Mouse (Mus musculus): ENCODE results near the gene AW549877. TPM values are rescaled to one million over a fixed set of nuclear protein-coding genes. Genes with fewer than 3 reads are reported as not detected.
A peak's percentile ranks its signal among the peaks of the same experiment; 100 is the strongest.

AW549877 gene
- 41.3 and 52.2 TPM in 2 replicates for polyA plus RNA-seq (2016; fragmentation: Nextera tagmentation; extraction: Ambion mirVana)

DNA sequence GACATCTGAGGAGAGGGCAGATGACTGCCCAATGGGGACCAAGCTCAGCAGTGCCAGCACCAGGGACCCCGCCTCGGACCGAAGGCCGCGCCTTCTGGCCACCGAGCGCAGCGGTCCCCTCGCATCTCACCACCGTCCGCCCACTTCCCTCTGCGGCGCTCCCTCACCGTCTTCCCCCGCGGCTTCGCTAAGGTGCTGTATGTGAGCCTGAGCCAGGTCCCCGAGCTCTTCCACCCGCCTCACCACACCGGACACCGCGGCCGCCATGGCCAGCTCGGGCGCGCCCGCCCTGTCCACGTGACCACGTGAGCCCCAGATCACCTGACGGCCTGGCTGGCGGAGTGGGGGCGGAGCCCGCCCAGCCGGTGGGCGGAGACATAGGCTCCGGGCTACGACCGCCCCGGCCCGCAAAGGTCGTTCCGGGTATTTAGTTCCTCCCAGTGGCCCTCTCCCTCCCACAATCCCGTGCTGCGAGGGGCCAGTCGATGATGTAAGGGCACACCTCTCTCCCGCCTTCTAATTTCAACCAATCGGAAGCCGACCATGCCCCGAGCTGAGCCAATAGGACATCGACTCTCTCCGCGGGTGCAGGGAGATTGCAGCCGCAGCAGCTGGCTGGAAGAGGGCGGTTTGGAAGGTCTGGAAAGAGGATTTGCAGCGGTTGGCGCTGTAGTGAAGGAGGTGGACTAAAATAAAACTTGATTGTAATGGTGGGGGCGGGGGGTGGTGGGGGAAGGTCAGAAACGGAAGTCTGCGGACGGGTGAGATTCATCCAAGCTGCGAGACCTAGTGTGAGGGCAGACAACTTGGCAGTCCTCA lies at the start of gene AW549877:
Gene AW549877 (minus strand): TSS at position 297 of the 819 bp plus-strand sequence.
- Histone ChIP-seq H3K36me3 (peaks cover 16% of the 10 kb centered on the region), H3K4me3 (peak within 1 kb of the TSS; percentile 74), H3K9me3 (replicated peaks) (no peaks in the 10 kb centered on the region), H3K4me1 (peaks cover 23% of the 10 kb centered on the region), H3K27ac (replicated peaks) (peak within 1 kb of the TSS; percentile 96), H3K27me3 (ENCODE audit: low read depth, poor library complexity, severe bottlenecking) (no peaks in the 10 kb centered on the region)
- DNase-seq (ENCODE audit: low spot score), result peak; percentile 98
- under 1% methylated on average over 59 of the region's 61 CpGs for WGBS

DNA sequence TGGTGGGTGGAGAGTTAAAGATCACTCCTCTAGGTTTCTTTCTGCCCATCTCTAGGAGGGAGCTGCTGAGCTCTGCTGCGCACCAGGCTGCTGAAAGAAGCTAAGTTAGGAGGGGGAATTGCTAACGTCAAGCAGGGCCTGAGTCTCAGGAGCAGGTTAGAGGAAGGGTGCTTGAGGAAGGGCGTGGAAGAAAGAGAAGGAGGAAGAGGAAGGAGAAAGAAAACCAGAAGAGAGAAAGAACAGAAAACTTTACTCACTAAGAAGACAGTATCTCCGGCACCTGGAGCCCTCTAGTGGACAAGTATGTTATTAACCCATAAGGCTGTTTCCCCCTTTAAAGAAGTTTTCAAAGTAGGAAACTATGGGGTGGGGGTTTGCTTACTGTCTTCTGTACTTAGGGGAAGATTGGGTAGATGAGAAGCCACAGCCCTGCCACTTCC lies 47.5 kb upstream of the AW549877 start:
- Histone ChIP-seq H3K27me3 (ENCODE audit: low read depth, poor library complexity, severe bottlenecking) (no peaks in the 10 kb centered on the region), H3K4me3 (no peak overlapping the region), H3K4me1 (no peaks in the 10 kb centered on the region), H3K27ac (replicated peaks) (no peak overlapping the region), H3K36me3 (peaks cover 21% of the 10 kb centered on the region), H3K9me3 (replicated peaks) (no peaks in the 10 kb centered on the region)
- WGBS, result 28% methylated on average over 4 of the region's 4 CpGs
- DNase-seq (ENCODE audit: low spot score), result no peak

DNA sequence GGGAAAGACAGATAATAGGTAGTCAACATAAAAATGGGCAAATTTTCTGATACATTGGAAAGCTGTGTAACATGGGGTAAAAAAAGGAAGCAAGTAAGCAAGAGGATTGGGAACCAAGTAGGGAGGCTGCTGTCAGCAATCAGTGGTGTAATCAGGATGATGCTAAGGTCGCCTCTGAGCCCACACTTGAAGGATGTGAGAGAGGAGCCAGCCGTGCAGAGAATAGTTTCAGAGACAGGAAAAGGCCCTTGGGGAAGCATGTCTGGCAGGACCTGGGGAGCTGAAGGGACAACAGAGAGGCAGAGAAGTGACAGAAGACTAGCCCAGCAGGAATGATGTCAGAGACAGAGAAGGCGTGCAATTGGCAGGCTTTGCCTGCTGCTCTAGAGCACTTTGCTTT lies 46.9 kb upstream of the AW549877 start:
- 75% methylated on average over 3 of the region's 3 CpGs for WGBS
- Histone ChIP-seq H3K36me3 (peaks cover 25% of the 10 kb centered on the region), H3K9me3 (replicated peaks) (no peaks in the 10 kb centered on the region), H3K4me3 (no peak overlapping the region), H3K4me1 (no peaks in the 10 kb centered on the region), H3K27me3 (ENCODE audit: low read depth, poor library complexity, severe bottlenecking) (no peaks in the 10 kb centered on the region), H3K27ac (replicated peaks) (no peak overlapping the region)
- DNase-seq (ENCODE audit: low spot score), result no peak

DNA sequence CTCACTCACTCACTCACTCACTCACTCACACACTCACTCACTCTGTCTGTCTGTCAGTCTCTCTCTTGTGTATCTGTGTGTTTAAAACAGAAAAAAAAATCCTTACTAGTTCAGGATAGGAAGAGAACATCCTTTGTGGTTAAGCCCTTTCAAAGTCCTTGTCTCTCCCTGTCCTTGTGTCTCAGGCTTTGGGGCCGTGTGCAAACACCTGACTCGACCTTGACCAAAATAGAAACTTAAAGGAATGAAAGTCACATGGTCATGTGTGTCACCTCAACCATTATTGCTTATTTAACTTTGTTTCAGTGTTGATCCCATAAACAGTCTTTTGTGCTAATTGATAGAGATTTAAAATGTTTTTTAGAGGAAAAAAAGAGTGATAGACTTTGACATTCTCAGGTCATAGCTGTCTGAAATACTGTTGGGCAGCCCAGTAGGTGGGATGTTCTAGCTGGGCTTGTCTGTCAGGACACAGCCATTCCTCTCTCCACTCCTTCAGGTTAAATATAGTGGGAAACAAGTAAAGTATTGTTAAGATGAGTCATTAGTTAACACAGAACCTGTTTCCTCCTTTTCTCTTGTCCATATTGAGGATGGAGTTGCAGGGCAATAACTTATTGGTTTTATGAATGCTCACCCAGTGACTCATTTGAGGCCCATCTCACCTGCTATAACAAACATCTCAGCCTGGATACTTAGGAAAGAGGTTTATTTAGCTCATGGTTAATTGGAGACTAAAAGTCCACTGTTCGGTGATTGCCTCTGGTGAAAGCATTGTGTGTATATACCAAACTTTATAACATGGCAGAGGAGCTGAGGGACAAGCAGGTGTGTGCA lies 37.8 kb upstream of the AW549877 start:
- Histone ChIP-seq H3K36me3 (peaks cover 31% of the 10 kb centered on the region), H3K27ac (replicated peaks) (no peak overlapping the region), H3K4me1 (no peaks in the 10 kb centered on the region), H3K4me3 (no peak overlapping the region), H3K9me3 (replicated peaks) (no peaks in the 10 kb centered on the region), H3K27me3 (ENCODE audit: low read depth, poor library complexity, severe bottlenecking) (peaks cover 6% of the 10 kb centered on the region)
- DNase-seq (ENCODE audit: low spot score), result no peak
- WGBS, result 91% methylated on average over 3 of the region's 3 CpGs

DNA sequence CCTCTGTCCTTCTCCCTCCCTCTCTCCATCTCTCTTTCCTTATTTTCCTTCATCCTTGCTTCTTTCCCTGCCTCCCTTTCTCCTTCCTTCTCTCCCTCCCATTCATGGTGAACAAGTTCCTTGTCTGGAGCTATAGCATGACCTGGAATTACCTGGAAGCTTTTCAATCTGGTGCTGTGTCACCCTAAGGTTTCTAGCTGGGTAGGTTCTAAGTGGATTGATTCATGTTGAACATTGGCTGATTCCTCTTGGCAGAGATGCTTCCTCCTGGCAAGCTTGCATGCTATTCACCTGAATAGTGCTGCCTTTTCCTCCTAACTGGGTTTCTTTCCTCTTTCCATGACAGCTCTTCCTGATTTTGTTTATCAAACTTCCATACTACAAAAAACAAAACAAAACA lies 33.4 kb upstream of the AW549877 start:
- no peak overlapping the region for H3K4me3 ChIP-seq
- peaks cover 22% of the 10 kb centered on the region for H3K27me3 ChIP-seq (ENCODE audit: low read depth, poor library complexity, severe bottlenecking)
- H3K4me1 ChIP-seq, result peaks cover 22% of the 10 kb centered on the region
- H3K9me3 ChIP-seq (replicated peaks), result no peaks in the 10 kb centered on the region
- H3K27ac ChIP-seq (replicated peaks), result no peak overlapping the region
- H3K36me3 ChIP-seq, result no peaks in the 10 kb centered on the region
- DNase-seq (ENCODE audit: low spot score), result no peak

DNA sequence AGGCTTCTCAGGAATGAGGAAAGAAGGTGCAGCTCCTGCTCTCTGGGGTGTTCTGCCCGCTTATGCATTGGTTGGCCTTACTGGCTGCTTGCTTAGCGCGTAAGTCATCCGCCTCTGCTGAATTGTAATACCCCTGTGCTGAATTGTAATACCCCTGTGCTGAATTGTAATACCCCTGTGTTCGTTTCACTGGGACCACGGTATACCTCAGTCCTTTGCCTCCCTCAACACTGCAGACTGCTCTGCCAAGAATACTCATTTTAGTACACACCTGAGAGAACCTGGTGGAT lies 32.8 kb upstream of the AW549877 start:
- 82% methylated on average over 6 of the region's 6 CpGs for WGBS
- no peak for DNase-seq (ENCODE audit: low spot score)
- H3K9me3 ChIP-seq (replicated peaks), result no peaks in the 10 kb centered on the region
- 0 out of 2 replicates have a peak overlapping the region, but pooled peaks have one; percentile 81 for H3K4me3 ChIP-seq
- H3K27ac ChIP-seq (replicated peaks), result no peak overlapping the region
- peaks cover 22% of the 10 kb centered on the region for H3K27me3 ChIP-seq (ENCODE audit: low read depth, poor library complexity, severe bottlenecking)
- H3K36me3 ChIP-seq, result no peaks in the 10 kb centered on the region
- peaks cover 22% of the 10 kb centered on the region for H3K4me1 ChIP-seq

DNA sequence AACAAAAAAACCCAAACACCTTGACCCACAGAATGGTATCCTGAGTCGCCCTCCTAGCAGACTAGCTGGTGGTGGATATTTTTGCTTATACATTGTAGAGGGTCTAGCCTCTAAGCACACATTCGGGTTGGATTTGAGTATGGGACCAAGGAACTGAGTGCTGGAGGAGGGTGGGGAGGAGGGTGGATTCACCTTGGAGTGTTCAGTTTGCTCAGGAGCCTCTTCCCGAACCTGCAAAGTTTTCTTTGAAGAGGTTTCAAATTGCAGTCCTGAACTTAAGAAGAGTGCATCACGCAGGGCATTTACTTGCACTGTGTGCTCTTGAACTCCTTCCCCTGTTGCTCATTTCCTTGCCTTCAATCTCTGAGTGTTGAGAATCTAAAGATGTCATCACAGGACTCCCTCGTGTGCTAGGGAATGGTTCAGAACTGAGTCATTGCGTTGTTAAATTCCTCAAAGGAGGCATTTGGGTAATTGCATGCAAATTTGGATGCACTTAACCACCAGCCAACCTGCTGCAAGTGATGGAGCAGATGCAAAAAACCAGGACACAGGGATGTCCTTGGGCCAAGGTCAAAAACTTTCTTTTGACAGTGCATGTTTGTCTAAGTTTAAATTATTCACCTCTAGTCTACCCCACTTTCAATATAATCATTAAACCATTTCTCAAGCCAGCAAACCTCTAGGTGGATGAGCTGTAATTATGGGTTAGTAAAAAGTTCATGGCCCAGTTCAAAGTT lies 32.3 kb upstream of the AW549877 start:
- Histone ChIP-seq H3K4me3 (peak overlapping the region; percentile 81), H3K36me3 (no peaks in the 10 kb centered on the region), H3K4me1 (peaks cover 22% of the 10 kb centered on the region), H3K9me3 (replicated peaks) (no peaks in the 10 kb centered on the region), H3K27ac (replicated peaks) (peak overlapping the region; percentile 91), H3K27me3 (ENCODE audit: low read depth, poor library complexity, severe bottlenecking) (peaks cover 22% of the 10 kb centered on the region)
- WGBS, result 16% methylated on average over 6 of the region's 6 CpGs
- no peak for DNase-seq (ENCODE audit: low spot score)

DNA sequence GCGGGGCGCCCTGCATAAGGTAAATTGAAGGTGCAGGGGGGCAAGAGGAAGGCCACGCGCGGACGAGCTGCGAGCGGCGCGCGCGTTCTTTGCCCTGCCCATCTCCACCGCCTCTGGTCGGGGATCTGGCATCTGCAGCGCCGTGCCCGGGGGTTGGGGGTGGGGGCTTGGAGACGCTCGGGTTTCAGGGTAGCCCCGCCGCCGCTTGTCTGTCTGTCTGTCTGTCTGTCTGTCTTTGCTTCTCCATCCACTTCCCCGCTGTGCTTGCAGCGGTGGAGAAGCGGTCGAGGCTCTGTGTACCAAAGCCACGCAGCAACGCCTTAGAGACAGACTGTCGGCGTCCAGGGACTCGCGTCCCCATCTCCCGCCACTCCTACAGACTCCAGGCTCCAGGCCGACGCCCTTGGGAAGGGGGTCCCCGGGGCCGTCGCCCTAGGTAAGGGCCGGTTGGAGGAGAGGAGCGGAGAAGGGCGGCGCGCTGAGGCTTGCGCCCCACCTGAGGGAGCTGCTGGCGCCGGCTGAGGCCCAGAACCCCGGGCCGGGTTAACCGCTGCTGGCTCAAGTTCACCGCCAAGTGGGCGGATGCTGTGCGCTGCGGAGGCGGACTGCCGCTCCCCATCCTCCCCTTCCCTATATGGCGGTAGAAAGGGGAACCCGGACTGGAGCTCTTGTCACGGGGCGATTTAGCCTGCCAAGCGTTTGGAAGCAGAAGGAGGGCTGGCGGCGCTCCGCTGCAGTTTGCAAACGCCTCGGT lies 31.5 kb upstream of the AW549877 start:
- peak; percentile 78 for DNase-seq (ENCODE audit: low spot score)
- Histone ChIP-seq H3K4me3 (peak overlapping the region; percentile 81), H3K36me3 (no peaks in the 10 kb centered on the region), H3K4me1 (peaks cover 22% of the 10 kb centered on the region), H3K9me3 (replicated peaks) (no peaks in the 10 kb centered on the region), H3K27ac (replicated peaks) (peak overlapping the region; percentile 91), H3K27me3 (ENCODE audit: low read depth, poor library complexity, severe bottlenecking) (peaks cover 22% of the 10 kb centered on the region)
- WGBS, result under 1% methylated on average over 65 of the region's 65 CpGs

DNA sequence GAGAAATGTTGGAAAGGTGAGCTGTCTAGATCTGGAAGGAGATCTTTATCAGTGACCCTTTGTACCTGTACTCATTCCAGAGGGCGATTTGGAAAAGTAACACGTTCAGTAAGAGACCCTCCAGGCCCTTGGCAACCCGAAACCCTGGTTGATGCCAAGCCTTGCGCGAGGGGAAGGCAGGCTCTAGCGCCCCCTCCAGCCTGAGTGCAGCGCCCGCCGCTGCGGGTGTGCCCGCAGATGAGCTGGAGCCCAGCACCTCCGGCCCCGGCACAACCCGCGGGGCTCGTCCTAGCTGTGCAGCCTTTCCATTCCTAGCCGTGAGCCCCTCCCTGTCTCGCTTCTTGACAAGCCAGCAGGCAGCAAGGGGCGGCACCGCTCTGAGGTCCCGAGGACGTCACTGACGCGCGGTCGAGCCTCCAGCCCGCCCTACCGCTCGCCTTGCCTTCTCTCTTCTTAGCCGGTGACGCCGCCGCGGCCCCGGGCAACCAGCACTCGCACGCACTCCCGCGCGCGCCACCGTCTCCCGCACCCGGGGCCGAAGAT lies 30.8 kb upstream of the AW549877 start, which contains the start of gene Oxct1:
Gene Oxct1 (plus strand): TSS at position 153 of the 543 bp plus-strand sequence.
- Histone ChIP-seq H3K4me1 (peaks cover 22% of the 10 kb centered on the region), H3K36me3 (no peaks in the 10 kb centered on the region), H3K4me3 (peak within 1 kb of the TSS; percentile 81), H3K27me3 (ENCODE audit: low read depth, poor library complexity, severe bottlenecking) (peaks cover 22% of the 10 kb centered on the region), H3K9me3 (replicated peaks) (no peaks in the 10 kb centered on the region), H3K27ac (replicated peaks) (peak within 1 kb of the TSS; percentile 91)
- peak; percentile 88 for DNase-seq (ENCODE audit: low spot score)
- under 1% methylated on average over 45 of the region's 45 CpGs for WGBS

DNA sequence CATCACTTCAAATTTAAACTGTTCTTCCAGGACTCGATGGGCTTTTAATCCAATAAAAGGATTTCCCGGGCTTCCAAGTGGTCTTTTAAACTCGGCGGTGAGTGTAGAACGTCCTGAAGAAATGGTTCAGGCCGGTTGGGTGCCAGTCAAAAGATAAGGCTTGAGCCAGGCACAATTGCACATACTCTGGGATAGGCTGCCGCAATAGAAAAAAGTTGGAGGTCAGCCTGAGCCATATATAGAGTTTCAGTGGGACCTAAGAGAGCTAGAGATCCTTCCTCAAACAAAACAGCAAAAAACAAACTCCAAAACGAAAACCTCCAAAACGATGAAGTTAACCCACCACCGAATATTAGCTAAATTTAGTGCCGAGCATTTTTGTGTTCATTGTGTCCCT lies 30.0 kb upstream of the AW549877 start:
- WGBS, result 51% methylated on average over 11 of the region's 11 CpGs
- Histone ChIP-seq H3K4me3 (peak overlapping the region; percentile 81; the same call in 1 of the 2 replicates), H3K27ac (replicated peaks) (no peak overlapping the region), H3K27me3 (ENCODE audit: low read depth, poor library complexity, severe bottlenecking) (peaks cover 22% of the 10 kb centered on the region), H3K36me3 (no peaks in the 10 kb centered on the region), H3K9me3 (replicated peaks) (no peaks in the 10 kb centered on the region), H3K4me1 (peaks cover 22% of the 10 kb centered on the region)
- DNase-seq (ENCODE audit: low spot score), result no peak

DNA sequence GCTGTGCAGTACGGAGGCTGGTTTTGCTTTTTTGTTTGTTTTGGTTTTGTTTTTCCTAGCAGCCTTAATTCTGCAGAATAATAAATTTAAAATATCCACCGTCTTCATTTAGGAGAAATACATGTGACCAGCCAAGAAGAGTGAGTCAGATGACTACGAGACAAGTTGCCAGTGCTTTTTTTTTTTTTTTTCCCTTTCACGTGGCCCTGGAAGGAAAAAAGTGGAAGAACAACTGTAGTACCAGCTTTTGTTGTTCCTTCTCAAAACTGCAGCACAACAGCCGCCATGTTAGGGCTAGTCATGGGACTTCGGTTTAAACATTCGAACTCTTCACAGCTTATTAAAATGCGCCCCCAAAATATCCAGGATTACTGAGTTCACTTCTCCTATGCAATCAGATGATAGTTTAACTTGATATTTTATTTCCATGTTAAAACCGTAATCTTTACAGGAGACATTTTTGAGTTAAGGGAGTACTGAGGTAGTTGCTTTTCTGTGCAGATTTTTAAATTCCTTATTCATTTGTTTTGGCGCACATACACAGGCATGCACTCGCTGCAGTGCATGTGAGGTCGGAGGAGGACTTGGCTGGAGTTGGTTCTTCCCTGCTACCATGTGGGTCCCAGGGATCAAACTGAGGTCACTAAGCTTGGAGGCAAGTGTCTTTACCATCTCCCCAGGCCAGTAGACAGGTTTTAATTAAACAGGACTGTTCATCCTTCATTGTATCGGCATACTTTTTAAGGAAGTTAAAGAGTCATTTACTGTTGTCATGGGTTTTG lies 29.4 kb upstream of the AW549877 start:
- H3K9me3 ChIP-seq (replicated peaks), result no peaks in the 10 kb centered on the region
- H3K36me3 ChIP-seq, result no peaks in the 10 kb centered on the region
- H3K27ac ChIP-seq (replicated peaks), result no peak overlapping the region
- WGBS, result 82% methylated on average over 13 of the region's 13 CpGs
- no peak for DNase-seq (ENCODE audit: low spot score)
- H3K27me3 ChIP-seq (ENCODE audit: low read depth, poor library complexity, severe bottlenecking), result peaks cover 22% of the 10 kb centered on the region
- peaks cover 22% of the 10 kb centered on the region for H3K4me1 ChIP-seq
- H3K4me3 ChIP-seq, result no peak overlapping the region
